Mouse (Mus musculus): Measurements from ENCODE around the gene Trpm7. TPM values are rescaled to one million over a fixed set of nuclear protein-coding genes. Genes with fewer than 3 reads are reported as not detected.

The Trpm7 gene
- total RNA-seq, 4 experiments from 2014 or later, result 34.5 to 41.1 (median 37.3) TPM

- no peak for DNase-seq (ENCODE audit: low spot score in 2 of 2)
These were observed 132.6 kb downstream of the Trpm7 start for GRCm38 (mm10) chr2:126743389-126743788.

Small RNAs within 50 kb of the gene (microRNA-seq; reads per million reads assigned to microRNA genes)
- gene Mir3473g, result 1.5 to 2.0 reads per million in 2 experiments

Other genes starting within 250 kb of the Trpm7 start
- gene Gabpb1, start 199.9 kb downstream of the Trpm7 start, total RNA-seq (2022), result 10 to 100 TPM; 13.8 to 19.2 (median 16.8) TPM
- gene Usp8, start 168.9 kb downstream of the Trpm7 start, total RNA-seq (2022), result 10 to 100 TPM; 48.5 to 50.3 (median 49.7) TPM
- 1 to 10 TPM in 1 of 4 experiments, under 1 TPM in 2, not detected in 1; 0.40 to 1.1 (median 0.68) TPM for gene Usp50, start 92.8 kb downstream of the Trpm7 start, total RNA-seq (2022)
- 10 to 100 TPM; 25.7 to 31.8 (median 26.8) TPM for gene Sppl2a, start 57.0 kb upstream of the Trpm7 start, total RNA-seq (2022)
- 10 to 100 TPM; 11.6 to 12.2 (median 11.8) TPM for gene Ap4e1, start 132.5 kb upstream of the Trpm7 start, total RNA-seq (2022)
- gene Blvra, start 194.4 kb upstream of the Trpm7 start, total RNA-seq (2022), result 10 to 100 TPM; 26.2 to 32.0 (median 29.1) TPM